Mouse (Mus musculus): Measurements from ENCODE around the gene Col16a1.

The Col16a1 gene

DNA sequence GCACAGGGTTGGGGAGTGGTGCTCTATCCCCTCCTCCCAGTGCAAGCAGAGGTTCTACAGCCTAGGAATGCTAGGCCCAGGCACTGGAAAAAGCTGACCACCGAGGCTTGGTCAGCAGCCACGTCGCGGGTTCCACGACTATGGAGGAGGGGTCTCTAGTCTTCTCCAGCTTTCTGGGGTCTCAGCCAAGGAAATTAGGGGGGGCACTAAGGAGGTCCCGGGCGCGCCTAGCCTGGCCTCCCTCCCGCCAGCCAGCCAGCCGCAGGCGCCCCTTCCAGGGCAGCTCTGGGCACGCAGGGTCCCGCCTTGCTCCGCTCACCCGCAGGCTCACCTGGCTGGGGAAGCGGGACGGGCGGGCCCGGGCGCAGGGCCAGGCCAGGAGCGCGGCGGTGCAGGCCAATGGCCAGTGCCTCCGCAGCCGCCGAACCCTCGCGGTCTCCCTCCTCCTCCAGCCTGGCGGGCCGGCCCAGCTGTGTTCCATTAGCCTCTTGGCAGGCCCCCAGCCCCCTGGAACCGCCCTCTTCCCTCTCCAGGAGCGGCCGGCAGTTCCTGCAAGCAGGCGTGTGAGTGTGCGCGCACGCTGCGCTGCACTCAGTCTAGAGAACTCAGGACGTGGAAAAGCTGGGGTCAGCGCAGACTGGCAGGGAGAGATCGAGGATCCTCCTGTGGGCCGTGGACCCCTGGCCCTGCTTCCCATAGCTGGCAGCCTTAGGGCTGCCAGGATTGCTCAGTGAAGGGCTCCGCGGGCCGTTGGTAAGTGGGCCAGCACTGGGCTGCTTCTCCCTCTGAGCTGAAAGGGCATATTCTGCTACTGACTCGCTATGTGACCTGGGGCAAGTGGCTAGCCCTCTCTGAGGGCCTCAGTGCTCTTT lies at the start of gene Col16a1:
Gene Col16a1, plus strand, starts transcription at position 510 of the 872 bp plus-strand sequence.
- no peak for DNase-seq (ENCODE audit: low read depth, low spot score)

DNA sequence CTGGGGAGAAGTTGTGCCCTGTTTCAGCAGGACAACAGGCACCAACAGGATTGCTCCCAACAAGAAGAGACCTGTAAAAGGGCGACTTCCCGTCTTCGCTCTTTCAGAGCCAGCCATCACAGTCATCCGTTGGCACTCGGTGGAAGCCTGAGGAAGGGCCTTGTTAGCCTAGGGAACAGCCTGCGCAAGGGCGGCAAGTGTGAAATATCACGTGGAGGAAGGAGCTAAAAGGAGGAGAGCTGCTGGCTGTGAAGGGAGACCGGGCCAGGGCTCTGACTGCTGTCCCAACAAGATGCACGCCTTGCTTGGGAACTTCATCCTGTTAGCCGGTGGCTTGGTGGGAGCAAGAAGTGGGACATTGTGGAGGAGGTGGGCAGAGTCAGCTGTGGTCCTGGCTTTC lies 49.5 kb upstream of the Col16a1 start:
- no peak for DNase-seq (ENCODE audit: low read depth, low spot score)

DNA sequence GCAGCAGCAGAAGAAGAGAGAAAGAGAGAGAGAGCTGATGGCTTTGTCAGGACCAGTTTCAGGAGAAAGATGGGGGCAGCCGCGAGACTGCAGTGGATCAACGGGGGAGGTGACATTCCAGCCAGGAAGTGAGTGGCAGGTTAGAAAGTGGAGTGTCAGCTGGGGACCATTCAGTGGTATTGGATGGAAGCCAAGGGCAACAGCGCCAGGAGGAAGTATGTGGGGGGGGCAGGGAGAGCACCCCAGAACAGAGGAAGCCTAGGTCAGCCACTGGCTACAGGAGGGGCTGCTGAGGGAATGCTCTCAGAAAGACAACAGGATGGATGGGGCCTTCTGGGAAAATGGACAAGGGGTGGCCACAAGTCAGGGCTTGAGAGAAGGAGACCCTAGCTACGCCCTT lies 45.9 kb upstream of the Col16a1 start:
- no peak for DNase-seq (ENCODE audit: low read depth, low spot score)

DNA sequence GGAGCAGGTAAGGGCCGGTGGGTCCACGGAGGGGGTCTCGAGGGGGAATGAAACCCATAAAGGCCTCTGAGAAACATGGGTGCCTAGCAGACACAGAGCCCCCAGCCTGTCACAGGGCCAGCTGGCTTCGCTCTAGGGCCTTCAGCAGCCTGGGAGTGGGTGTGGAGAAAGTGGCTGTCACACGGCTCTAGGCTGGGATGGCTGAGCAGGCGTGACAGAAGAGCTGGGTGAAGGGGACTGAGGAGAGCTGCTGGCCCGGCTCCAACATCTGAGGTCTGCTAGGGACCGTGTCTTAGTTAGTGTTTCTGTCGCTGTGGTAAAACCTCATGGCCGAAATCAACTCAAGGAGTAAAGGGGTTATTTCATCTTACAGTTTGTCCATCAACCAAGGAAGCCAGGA lies 45.5 kb upstream of the Col16a1 start:
- no peak for DNase-seq (ENCODE audit: low read depth, low spot score)

DNA sequence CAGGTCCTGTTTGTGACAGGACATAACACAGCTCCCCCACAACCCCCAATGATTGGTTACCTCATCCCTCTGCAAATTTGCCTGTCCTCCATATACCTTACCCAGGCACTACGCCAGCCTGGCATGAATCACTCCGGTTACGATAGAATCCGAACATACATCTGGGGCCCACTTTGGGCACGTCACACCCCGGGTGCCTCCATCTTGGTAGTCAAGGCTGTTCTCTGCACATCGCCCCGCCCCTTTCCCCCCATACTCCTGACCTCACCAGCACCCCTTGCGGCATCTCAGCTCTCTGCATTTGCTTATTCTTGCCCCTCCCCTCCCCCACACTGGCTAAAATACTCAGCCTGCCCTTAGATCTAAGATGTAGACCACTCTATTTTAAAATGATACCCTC lies 42.0 kb upstream of the Col16a1 start:
- no peak for DNase-seq (ENCODE audit: low read depth, low spot score)

DNA sequence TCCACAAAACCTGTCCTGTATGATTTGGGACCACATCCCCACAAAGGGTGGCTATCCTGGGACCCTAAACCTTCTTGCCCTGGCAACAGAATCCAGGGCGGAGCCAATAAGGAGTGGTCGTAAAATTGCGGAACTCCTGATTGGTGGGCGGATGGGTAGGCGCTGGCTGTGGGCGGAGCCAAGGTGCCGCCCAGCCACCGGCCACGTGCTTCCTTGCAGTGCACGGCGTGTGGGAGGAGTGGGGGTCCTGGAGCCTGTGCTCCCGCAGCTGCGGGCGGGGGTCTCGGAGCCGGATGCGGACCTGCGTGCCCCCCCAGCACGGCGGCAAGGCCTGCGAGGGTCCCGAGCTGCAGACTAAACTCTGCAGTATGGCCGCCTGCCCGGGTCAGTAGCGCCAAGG lies 41.1 kb upstream of the Col16a1 start:
- no peak for DNase-seq (ENCODE audit: low read depth, low spot score)

DNA sequence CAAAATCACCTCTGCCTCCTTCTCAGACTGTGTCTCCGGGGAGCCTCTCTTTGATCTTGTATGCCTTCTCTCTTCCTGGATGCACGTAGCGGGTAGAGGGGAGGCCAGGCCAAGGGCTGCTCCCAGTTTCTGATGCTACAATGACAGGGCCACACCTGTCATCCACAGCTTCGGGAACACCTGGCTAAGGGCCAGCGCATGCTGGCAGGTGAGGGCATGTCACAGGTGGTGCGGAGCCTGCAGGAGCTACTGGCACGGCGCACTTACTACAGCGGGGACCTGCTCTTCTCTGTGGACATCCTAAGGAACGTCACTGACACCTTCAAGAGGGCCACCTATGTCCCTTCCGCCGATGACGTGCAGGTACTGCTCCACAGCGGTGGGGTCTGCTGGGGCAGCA lies 38.6 kb upstream of the Col16a1 start:
- no peak for DNase-seq (ENCODE audit: low read depth, low spot score)

DNA sequence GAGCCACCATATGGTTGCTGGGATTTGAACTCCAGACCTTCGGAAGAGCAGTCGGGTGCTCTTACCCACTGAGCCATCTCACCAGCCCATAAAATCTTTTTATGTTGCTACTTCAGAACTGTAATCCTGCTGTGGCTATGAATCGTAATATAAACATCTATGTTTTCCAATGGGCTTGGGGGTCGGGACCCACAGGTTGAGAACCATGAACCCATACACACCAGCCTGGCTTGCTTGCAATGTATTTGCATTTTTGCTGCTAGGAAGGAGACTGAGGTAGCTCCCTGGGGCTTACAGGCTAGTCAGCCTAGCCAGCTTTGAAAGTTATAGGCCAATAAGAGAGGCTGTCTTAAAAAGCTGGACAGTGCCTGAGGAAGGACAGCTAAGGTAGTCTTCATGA lies 36.9 kb upstream of the Col16a1 start:
- no peak for DNase-seq (ENCODE audit: low read depth, low spot score)

DNA sequence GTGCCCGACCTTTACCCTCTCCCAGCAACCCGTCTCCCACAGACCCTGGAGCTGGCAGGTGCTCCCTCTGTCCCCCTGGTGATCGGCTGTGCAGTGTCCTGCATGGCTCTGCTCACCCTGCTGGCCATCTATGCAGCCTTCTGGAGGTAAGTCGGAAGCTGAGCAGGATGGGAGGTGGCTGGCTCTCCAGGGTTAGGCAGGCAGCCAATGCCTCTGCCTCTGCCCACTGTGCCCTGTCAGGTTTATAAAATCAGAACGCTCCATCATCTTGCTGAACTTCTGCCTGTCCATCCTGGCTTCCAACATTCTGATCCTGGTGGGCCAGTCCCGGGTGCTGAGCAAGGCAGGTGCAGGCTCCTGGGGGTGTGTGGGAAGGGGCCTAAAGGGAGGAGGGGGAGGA lies 35.4 kb upstream of the Col16a1 start:
- DNase-seq (ENCODE audit: low read depth, low spot score), result no peak

DNA sequence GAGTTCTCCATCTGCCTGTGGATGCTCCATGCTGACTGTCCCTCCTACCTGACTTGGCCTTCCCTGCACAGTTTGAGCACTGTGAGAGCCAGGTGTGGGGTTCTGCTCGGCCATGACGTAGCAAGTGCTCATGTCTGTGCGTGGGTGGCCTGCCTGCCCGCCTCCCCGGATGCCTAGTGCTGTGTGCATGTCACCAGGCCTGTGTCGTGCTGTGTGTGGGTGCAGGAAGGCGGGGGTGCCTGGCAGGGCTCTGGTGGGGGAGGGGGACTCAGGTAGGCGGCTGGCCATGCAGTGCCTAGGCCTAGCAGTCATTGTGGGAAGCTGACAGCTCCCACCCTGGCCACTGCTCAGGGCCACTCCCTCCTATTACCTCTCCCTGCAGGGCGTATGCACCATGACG lies 34.5 kb upstream of the Col16a1 start:
- DNase-seq (ENCODE audit: low read depth, low spot score), result no peak

DNA sequence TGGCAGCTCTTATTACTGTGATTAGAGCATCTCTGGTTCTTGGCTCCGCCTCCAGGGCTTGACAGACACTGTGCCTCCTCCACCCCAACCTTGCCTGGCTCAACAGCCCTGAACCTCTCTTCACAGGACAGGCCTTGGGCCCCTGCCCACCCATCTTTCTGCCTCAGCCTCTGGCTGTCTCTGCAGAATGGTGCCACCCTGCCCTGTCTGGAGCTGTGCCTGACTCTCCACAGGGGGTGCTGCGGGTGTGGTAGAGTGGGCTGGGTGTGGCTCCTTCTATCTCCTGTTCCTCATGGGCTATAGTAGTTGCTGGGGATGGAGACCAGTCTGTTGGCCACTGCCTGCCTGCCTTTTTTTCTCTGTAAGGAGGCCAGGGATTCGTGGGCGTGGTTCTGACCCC lies 31.6 kb upstream of the Col16a1 start:
- no peak for DNase-seq (ENCODE audit: low read depth, low spot score)

DNA sequence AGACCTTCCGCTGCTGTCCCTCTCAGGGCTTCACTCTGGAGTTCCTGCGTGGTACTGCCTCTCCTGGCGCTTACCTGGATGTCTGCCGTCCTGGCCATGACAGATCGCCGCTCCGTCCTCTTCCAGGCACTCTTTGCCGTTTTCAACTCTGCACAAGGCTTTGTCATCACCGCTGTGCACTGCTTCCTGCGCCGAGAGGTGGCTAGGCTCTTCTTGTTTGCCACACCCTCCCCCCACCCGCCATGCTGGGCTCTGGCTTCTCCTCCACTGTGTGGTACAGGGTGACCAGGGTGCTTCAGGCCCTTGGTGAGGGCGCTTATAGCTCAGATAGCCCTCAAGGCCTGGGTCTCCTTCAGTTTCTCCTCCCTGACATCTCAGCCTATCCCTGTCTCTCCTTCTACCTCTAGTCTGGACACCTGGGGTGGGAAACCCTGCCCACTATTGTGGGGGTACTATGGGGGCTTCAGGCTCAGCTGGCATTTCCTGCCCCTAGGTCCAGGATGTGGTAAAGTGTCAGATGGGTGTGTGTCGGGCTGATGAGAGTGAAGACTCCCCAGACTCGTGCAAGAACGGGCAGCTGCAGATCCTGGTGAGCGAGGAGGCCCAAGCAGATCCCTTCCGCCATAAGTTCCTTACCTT lies 30.5 kb upstream of the Col16a1 start:
- no peak for DNase-seq (ENCODE audit: low read depth, low spot score)

DNA sequence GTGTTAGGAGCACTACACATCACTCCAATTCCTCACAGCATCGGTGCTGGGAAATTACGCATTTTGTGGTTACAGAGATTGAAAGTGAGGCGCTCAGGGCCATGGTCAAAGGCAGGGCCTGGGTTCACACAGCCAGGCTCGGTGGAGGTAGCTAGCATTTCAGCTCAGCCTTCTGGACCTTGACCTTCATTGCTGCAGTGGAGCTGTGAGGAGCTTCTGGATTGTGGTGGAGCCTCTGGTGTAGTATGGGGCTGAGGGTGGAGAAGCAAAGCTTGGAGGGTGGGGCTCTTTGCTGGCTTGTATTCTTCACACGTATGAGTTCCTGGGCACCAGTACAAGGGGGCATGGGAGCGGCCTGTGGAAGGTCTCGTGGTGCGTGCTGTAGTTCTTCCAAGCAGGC lies 24.7 kb upstream of the Col16a1 start:
- no peak for DNase-seq (ENCODE audit: low read depth, low spot score)

DNA sequence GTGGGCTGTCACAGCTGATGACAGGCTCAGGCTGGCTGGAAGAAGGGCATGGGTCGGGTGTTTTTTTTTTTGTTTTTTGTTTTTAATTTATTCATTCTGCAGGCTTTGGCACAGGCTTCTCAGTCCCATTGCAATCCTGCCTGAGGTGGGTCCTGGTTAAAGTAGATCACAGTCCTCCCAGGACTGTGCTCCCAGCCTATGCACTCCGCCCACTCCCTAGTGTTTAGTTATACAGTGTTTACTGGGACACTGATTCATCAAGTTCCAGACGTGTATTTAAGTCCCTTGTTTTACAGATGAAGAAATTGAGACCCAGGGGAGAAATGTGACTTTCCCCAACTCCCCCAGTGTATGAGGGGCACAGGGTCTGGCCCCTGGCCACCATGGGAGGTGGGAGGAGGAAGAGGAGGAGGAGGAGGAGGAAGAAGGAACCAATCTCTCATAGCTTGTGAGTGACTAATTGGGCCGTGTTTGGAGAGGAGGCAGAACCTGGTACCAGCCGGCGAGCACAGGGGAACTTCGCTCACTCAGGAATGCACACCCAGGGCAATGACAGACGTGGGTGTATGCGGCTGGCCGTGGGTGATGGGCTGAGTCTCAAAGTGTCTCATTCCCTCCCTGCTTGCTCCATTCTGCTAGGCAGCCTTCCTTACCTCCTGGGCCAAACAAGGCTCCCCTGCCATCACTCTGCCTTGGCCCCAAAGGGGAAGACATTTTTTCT lies 24.0 kb upstream of the Col16a1 start:
- DNase-seq (ENCODE audit: low read depth, low spot score), result no peak

DNA sequence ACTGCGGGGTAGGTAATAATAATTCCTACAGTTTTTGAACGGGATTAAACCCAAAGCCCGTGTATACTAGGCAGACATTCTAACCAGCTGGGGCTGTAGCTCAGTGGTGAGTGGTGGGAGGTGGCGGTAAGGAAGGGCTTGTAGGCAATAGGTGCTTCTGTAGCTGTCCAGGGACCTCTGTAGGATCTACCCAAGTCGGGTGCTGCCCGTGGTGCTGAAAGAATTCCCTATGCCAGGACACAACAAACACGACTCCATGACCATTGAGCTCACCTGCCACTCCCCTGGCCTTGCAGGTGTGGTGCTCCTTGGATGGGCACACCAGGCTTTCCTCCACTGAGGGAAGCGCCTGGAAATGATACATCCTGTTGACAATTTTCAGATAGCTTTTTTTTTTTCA lies 22.1 kb upstream of the Col16a1 start:
- no peak for DNase-seq (ENCODE audit: low read depth, low spot score)

DNA sequence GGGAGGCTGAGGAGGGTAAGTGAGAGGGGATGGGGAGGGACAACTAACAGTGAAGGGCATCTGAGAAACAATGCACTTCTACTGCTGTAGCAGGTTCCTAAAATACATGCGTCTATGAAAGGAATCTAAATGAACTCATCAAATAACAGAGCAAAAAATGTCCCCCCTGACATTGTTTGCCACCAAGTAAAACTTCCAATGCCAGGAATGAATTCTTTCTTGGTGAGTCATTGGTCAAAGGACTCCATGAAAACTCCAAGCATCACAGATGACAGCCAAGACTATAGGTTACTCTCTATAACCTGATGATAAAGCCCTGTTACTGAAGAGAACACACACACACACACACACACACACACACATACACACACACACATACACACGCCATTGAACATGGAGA lies 16.5 kb upstream of the Col16a1 start:
- DNase-seq (ENCODE audit: low read depth, low spot score), result no peak

DNA sequence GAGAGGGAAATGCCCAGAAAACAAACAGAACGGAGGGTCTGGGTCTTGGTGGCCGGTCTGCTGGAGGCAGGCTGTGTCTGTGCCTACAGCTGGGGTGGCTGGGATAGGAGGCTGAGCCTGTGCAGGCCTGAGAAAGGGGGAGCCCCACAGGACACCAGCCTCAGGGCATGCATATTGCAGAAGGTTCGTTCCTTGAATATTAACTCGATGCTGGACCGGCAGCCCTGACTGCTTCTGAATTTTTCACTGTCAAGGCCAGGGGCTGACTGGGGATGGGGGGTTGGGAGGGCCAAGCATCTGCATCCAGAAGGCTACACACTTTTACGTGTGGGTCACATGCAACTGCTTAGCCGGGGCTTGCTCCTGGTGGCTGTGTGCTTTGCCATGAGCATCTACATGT lies 14.1 kb upstream of the Col16a1 start:
- no peak for DNase-seq (ENCODE audit: low read depth, low spot score)

DNA sequence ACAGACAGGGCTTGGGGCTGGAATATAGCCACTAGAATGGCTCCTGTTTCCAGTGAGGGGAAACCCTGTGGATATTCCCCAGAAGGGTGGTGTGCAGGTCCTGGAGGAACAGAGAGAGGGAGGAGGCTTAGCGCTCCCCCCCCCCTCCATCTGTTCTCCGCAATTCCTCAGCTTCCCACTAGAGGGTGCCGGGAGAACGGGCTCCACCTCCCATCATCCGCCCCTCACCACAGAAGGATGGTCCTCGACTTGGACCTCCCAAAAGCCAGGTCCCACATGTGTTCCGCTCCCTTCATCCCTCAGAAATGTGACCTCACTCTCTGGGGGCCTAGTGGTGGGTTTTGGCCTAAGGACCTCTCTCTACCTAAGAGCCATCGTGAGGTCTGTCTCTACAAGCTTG lies 11.5 kb upstream of the Col16a1 start:
- peak; percentile 43 for DNase-seq (ENCODE audit: low read depth, low spot score)

DNA sequence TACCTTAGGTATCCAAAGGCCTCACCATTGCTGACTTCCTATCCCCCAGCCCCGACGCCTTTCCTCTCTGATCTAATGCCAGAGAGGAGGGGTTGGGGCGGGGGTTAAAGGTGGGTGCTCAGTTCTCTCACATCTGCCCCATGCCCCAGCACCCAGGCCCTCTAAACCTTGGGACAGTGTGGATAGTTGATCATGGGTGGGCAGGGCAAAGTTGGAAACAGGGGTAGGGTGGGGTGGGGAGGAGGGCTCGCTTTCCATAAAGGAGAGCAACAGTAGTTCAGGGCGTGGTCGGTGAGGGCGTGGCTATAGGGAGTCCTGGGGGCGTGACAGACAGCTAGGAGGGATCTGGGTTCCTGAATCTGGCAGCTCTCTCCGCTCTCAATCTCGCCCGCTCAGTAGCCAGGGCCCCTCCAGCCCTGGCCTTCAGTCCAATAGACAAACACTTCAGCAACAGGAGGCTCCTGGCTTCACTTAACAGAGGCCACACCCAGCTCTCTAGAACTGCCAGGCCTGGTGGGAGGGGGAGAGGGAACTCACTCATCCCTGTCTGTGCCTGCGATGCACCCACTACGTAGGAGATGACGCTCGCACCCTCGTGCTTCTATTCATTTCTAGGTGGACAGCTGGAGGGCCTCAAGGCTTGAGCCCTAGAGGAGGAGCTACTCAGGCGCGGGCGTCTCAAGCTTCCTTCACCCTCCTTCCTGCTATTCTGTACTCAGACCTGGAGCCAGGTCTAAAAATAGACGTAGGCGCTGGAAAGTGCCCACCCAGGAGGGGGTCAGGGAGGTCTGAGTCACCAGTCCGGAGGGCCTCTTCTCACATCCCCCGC lies 10.9 kb upstream of the Col16a1 start:
- DNase-seq (ENCODE audit: low read depth, low spot score), result no peak

DNA sequence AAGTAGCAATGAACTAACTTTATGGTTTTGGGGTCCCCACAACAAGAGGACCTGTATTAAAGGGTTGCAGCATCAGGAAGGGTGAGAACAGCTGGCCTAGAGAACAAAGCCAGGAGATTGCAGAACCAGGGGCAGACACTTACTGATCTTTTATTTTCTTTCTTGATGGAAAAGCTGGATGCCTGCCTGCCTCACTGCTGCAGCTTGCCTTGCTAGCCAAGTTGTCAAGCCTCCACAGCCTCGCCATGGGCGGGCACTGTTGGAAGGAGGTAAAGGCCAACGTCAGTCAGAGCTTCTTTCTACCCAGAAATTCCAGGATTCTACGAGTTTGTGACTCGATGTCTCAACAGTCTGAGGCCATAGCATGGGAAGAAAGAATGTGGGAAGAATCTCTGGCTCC lies 8.3 kb upstream of the Col16a1 start:
- DNase-seq (ENCODE audit: low read depth, low spot score), result no peak

DNA sequence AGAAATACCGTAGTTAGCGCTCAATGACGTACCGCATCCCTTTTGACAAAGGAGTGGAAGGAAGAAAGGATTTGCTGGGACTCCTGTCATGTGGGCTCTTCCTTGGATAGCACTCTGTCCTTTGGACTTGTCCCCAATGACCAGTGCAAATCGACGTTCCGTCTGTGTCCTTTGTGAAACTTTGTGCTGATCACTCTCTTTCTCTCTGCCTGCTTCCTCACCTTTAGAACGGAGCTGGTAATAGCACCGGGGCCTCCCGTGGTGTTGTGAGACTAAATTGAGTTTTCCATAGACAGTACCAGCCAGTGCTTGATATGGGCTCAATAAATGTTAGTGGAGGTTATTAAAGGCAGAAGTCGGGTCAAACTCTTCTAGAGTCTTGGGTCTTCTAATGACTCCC lies 6.6 kb upstream of the Col16a1 start:
- no peak for DNase-seq (ENCODE audit: low read depth, low spot score)

DNA sequence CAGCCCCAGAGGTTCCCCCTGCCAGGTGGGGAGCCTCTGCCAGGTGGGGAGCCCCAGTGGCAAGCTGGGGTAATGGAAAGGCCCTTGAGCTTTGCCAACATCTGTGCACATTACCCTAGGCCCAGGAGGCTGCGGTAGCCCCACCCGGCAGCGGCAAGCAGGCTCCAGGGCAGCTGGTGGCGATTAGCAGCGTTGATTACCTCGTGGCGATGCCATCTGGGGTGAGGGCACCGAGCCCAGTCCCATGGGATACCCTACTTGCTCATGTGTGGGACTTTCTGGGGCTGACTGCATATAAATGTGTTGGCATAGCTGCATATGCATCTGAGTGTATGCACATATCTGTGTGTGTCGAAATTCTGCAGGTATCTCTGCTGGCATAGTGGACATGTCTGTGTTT lies 3.4 kb upstream of the Col16a1 start:
- DNase-seq (ENCODE audit: low read depth, low spot score), result no peak
